Mouse (Mus musculus) small intestine, adult 2 months (tissue): ENCODE results near the gene Pdlim4. TPM values are rescaled to one million over a fixed set of nuclear protein-coding genes. Genes with fewer than 3 reads are reported as not detected.

Source experiments
- H3K27ac ChIP-seq: fragments of 200-500 bp; 2 replicates; pipeline ENCODE4 v1.5.1; 2012; ENCODE audit warnings: low read depth, low read length, control low read depth, inconsistent platforms; ENCODE audit not compliant: insufficient read depth
- H3K27me3 ChIP-seq: fragments of 200-500 bp; 2 replicates; pipeline ENCODE4 v1.6.1; 2012; ENCODE audit warnings: mild to moderate bottlenecking, moderate library complexity, low read length, inconsistent platforms; ENCODE audit not compliant: control insufficient read depth, insufficient read depth
- H3K36me3 ChIP-seq: fragments of 200-500 bp; 2 replicates; pipeline ENCODE4 v1.6.1; 2012; ENCODE audit warnings: mild to moderate bottlenecking, low read length, control low read depth, inconsistent platforms; ENCODE audit not compliant: control insufficient read depth, insufficient read depth
- H3K4me1 ChIP-seq: fragments of 200-500 bp; 2 replicates; pipeline ENCODE4 v1.6.1; 2012; ENCODE audit warnings: low read length, inconsistent platforms, mixed read lengths; ENCODE audit not compliant: control insufficient read depth, insufficient read depth, insufficient read length
- H3K4me3 ChIP-seq: fragments of 200-500 bp; 2 replicates; pipeline ENCODE4 v1.5.1; 2012; ENCODE audit warnings: low read depth, mild to moderate bottlenecking, control low read depth, inconsistent platforms, low read length, moderate library complexity
- CTCF ChIP-seq: fragments of 200-500 bp; IDR thresholded peaks from 2 replicates; pipeline ENCODE4 v1.5.1; 2012; ENCODE audit warnings: low read depth, mild to moderate bottlenecking, control low read depth, inconsistent platforms, low read length, moderate library complexity, mixed read lengths; ENCODE audit not compliant: insufficient replicate concordance, insufficient read length; ENCODE audit errors: extremely low read depth
- POLR2A ChIP-seq: fragments of 200-500 bp; IDR thresholded peaks from 2 replicates; pipeline ENCODE4 v1.6.1; 2012; ENCODE audit warnings: low read depth, mild to moderate bottlenecking, control low read depth, inconsistent platforms, low read length, moderate library complexity
- WGBS: fragments of 180-500 bp; shearing (Covaris S2); methylation state at CpG from one replicate; pipeline ENCODE4 v1.1.7; 2018; 5-methylcytosine and 5-hydroxymethylcytosine counted together
- polyA plus RNA-seq: library from polyadenylated mRNA; depleted of rRNA; stranded (reverse); fragments of >200 nt; gene quantifications from 2 replicates; pipeline ENCODE4 v1.2.3, GENCODE M21; 2012

The Pdlim4 gene
- polyA plus RNA-seq, 1 experiment: 15.6 TPM

- peaks cover 16% of the 10 kb centered on the region for H3K4me1 ChIP-seq
- peak within 1 kb of the TSS; percentile 74 for H3K4me3 ChIP-seq
- WGBS: 2% methylated on average over 61 of the region's 61 CpGs
- H3K36me3 ChIP-seq: no peaks in the 10 kb centered on the region
- peak within 1 kb of the TSS; percentile 85 for H3K27ac ChIP-seq
- H3K27me3 ChIP-seq: no peaks in the 10 kb centered on the region
- TF ChIP-seq POLR2A: 0 out of 2 replicates have a peak, but pooled peaks have one; percentile 10
- peak; percentile 3; the same call in 1 of the 2 replicates for TF ChIP-seq CTCF
Measured at GRCm38 (mm10) chr11:54028044-54028951, 40.5 kb downstream of the Pdlim4 start, which contains the start of gene Slc22a4. Slc22a4 (minus strand) TSS chr11:54028090.

DNA sequence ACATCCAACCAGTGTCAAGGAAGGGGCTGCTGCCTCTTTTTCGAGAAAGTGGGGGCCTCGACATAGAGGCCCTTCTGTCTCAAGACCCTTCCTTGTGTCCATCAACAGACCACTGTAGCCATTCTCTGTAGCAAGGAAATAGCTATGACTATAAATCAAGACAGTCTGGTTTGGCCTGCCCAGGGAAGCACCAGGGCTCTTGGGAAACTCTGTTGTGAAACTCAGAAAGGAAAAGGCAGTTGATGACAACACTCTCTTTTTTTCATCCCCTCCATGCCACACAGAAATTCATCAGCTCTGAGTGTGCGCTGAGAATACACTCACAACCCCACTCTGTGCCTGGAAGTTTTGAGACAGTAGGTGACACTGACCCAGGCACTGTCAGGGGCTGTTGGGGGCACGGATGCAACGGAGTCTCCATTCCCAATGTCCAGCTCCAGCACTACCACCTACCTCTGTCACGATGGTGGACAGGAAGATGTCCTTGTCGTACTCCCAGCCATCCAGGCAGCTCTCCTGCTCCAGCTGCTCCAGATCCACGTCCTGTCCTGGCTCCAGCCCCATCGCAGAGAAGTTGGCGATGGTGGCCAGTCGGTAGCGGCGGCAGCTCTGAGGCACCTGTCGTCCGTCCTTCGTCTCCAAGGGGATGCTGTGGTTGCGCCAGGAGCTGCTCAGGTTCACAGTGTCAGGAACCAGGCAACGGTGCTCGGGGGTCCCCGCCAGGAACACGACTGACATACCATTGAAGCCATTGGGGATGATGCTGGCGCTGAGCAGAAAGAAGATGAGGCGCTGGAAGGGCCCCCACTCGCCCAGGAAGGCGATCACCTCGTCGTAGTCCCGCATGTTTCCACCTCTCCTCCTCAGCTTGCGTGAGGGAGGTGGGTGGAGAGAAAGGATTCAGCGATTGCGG, 41.4 kb downstream of the Pdlim4 start:
- H3K4me1 ChIP-seq: peaks cover 25% of the 10 kb centered on the region
- H3K27me3 ChIP-seq: no peaks in the 10 kb centered on the region
- TF ChIP-seq POLR2A: no peak
- no peak for TF ChIP-seq CTCF
- H3K27ac ChIP-seq: peak overlapping the region; percentile 22; the same call in 1 of the 2 replicates
- 30% methylated on average over 31 of the region's 31 CpGs for WGBS
- H3K4me3 ChIP-seq: peak overlapping the region; percentile 74
- no peaks in the 10 kb centered on the region for H3K36me3 ChIP-seq

- 38% methylated on average over 1 of the region's 1 CpGs for whole genome bisulfite sequencing
- Histone ChIP-seq H3K27ac (no peak overlapping the region), H3K27me3 (no peaks in the 10 kb centered on the region), H3K36me3 (no peaks in the 10 kb centered on the region), H3K4me3 (peak overlapping the region; percentile 74; the same call in 1 of the 2 replicates), H3K4me1 (peaks cover 30% of the 10 kb centered on the region)
- TF ChIP-seq CTCF: no peak
- TF ChIP-seq POLR2A: no peak
Measured at GRCm38 (mm10) chr11:54026491-54027041, 42.2 kb downstream of the Pdlim4 start.

DNA sequence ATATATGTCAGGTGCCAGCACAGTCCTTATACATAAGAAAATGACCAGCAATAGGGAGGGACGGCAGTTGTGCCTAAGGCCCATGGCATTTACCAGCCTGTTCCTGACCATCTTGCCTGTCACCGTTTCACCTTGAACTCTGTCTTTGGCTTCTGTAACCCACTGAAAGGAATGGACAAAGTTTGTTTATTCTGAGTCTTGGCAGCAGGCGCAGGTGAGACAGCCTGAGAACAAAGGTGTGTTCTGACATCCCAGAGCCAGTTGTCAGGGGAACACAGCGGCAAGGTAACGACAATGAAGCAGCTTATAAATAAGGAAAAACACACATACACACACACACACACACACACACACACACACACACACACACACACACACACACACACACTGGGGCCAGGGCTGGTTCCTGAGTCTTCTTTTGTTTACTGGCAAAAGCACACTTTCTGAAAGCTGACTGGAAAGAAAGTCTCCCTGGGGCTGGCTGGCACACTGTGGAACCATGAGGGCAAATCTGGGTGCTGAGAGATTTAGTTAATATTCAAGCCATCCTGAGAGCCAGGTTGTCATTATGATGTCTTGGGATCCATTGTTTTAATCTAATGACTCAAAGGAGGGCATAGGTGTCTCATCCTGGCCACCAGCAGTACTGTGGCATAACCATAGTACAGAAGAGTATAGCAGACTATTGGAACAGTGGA, 47.3 kb downstream of the Pdlim4 start:
- WGBS: 38% methylated on average over 5 of the region's 5 CpGs
- Histone ChIP-seq H3K4me1 (peaks cover 25% of the 10 kb centered on the region), H3K27ac (peak overlapping the region; percentile 63), H3K36me3 (no peaks in the 10 kb centered on the region), H3K4me3 (no peak overlapping the region), H3K27me3 (no peaks in the 10 kb centered on the region)
- no peak for TF ChIP-seq POLR2A
- TF ChIP-seq CTCF: no peak

DNA sequence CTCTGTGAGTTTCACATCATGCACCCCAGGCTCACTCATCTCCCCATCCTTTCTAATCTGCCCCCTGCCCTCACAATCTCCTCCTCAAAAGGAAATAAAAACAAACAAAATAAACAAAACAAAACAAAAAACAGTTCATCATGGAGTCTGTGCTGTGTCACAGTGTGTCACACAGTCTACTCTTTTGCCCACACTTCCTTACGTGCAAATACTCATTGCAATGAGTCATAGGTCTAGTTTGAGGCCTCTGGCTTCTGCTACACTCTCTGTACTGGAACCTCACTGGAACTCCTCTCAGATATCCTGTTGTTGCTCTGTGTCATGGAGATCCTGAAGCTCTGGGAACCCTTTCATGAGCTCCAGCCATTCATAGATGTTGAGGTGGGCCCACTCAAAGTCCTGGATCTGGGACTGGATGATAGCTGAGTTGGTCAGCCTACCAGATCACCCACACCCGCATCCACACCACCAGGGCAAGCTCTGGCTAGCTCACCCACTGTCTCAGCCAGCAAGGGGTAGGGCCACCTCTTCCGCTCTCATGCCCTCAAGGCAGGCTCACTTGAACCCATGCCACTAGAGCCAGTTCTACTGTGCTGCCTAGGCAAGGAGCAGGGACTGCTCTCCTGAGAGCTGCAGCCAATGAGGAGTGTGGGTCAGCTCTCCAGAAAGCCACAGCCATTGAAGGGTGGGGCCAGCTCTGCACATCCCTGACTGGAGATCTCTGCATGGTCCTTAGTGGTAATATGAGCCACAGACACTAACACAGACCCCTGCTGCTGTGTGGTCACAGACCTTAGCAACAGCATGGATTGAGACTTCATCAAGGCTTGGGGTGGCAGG, 49.7 kb downstream of the Pdlim4 start:
- 87% methylated on average over 3 of the region's 3 CpGs for WGBS
- H3K36me3 ChIP-seq: no peaks in the 10 kb centered on the region
- peaks cover 17% of the 10 kb centered on the region for H3K4me1 ChIP-seq
- no peaks in the 10 kb centered on the region for H3K27me3 ChIP-seq
- no peak overlapping the region for H3K27ac ChIP-seq
- H3K4me3 ChIP-seq: no peak overlapping the region
- TF ChIP-seq POLR2A (no peak), CTCF (no peak)
